In genomic region chr3:32513528-32513927, GRCm38 (mm10) we compare ENCODE assay signal across 21 mouse cellular contexts. TPM values are rescaled to one million over a fixed set of nuclear protein-coding genes. Genes with fewer than 3 reads are reported as not detected.
"Had no signal": no experiment of that assay in that cellular context is flagged by ENCODE, and none has a peak within 500 bp of the region (broad histone marks: within the 10 kb centered on the region; RNA-seq: fewer than 3 reads in every experiment).

No protein-coding gene starts in this region.

- ATAC-seq: intestine, embryonic 16.5 days; lung, postnatal 0 days; midbrain, embryonic 16.5 days had no signal

- H3K9me3 ChIP-seq: limb, embryonic 10.5 days; limb, embryonic 13.5 days; midbrain, embryonic 12.5 days; stomach, embryonic 15.5 days had no signal

- H3K9ac ChIP-seq: limb, embryonic 13.5 days; lung, embryonic 14.5 days; midbrain, embryonic 12.5 days; stomach, embryonic 15.5 days had no signal

- H3K27ac ChIP-seq: limb, embryonic 10.5 days; limb, embryonic 13.5 days; macrophage; midbrain, embryonic 12.5 days; stomach, embryonic 15.5 days had no signal

- H3K4me2 ChIP-seq: limb, embryonic 13.5 days; lung, embryonic 14.5 days; midbrain, embryonic 12.5 days; stomach, embryonic 15.5 days had no signal

- DNase-seq: kidney, adult 18-20 months; kidney, adult 9 months; kidney, postnatal 14 days; kidney, postnatal 4 days; lung, embryonic 14.5 days; retina, postnatal 1 day; right cerebral cortex, postnatal 25 days; spleen, adult 18-20 months; thymus, postnatal 25 days had no signal

- H3K27me3 ChIP-seq: limb, embryonic 13.5 days; midbrain, embryonic 12.5 days; stomach, embryonic 15.5 days had no signal

- H3K4me3 ChIP-seq: limb, embryonic 10.5 days; limb, embryonic 13.5 days; midbrain, embryonic 12.5 days; myocyte; stomach, embryonic 15.5 days had no signal

RNA-seq across cellular contexts. Expression of gene Kcnmb3, which starts 21.5 kb away (rescaled TPM):
- total RNA-seq: liver, adult 2 months; megakaryocyte, adult 5-6 weeks; monocyte, adult 5-6 weeks had no signal
- polyA plus RNA-seq: intestine, embryonic 16.5 days; liver, adult 2 months; macrophage; myocyte had no signal
